Mouse (Mus musculus) hindbrain, embryonic 10.5 days (tissue): Measurements from ENCODE around the gene Stox2. TPM values are rescaled to one million over a fixed set of nuclear protein-coding genes. Genes with fewer than 3 reads are reported as not detected.
A peak's percentile ranks its signal among the peaks of the same experiment; 100 is the strongest.

Source experiments
- DNase-seq: peaks from one replicate; pipeline ENCODE4 v3.0.0-alpha.2; 2017; ENCODE audit warnings: low spot score
- H3K27ac ChIP-seq: fragments of 300-500 bp; sonication (generic); 2 replicates; pipeline ENCODE4 v1.5.1; 2016; ENCODE audit warnings: mild to moderate bottlenecking, moderate library complexity
- H3K27me3 ChIP-seq: fragments of 300-500 bp; sonication (generic); 2 replicates; pipeline ENCODE4 v1.6.1; 2016; ENCODE audit warnings: mild to moderate bottlenecking; ENCODE audit not compliant: poor library complexity, insufficient read depth, severe bottlenecking
- H3K36me3 ChIP-seq: fragments of 300-500 bp; sonication (generic); 2 replicates; pipeline ENCODE4 v1.6.1; 2016; ENCODE audit warnings: mild to moderate bottlenecking, moderate library complexity
- H3K4me1 ChIP-seq: fragments of 300-500 bp; sonication (generic); replicated peaks from 2 replicates; pipeline ENCODE4 v1.6.1; 2016; ENCODE audit warnings: mild to moderate bottlenecking
- H3K4me3 ChIP-seq: fragments of 300-500 bp; sonication (generic); 2 replicates; pipeline ENCODE4 v1.5.1; 2016; ENCODE audit warnings: mild to moderate bottlenecking, moderate library complexity
- H3K9me3 ChIP-seq: fragments of 300-500 bp; sonication (generic); 2 replicates; pipeline ENCODE4 v1.6.1; 2016; ENCODE audit warnings: mild to moderate bottlenecking, moderate library complexity
- WGBS: fragments of 180-500 bp; shearing (Covaris S2); methylation state at CpG from one replicate; pipeline ENCODE4 v1.1.7; 2016; 5-methylcytosine and 5-hydroxymethylcytosine counted together
- polyA plus RNA-seq: library from polyadenylated mRNA; unstranded; fragments of >200 nt; fragmentation: Nextera tagmentation; extraction: Ambion mirVana; gene quantifications from 2 replicates; pipeline ENCODE4 v1.2.1, GENCODE M21; 2016

Stox2 gene
- polyA plus RNA-seq, 1 experiment from 2014 or later = 23.2 TPM

DNA sequence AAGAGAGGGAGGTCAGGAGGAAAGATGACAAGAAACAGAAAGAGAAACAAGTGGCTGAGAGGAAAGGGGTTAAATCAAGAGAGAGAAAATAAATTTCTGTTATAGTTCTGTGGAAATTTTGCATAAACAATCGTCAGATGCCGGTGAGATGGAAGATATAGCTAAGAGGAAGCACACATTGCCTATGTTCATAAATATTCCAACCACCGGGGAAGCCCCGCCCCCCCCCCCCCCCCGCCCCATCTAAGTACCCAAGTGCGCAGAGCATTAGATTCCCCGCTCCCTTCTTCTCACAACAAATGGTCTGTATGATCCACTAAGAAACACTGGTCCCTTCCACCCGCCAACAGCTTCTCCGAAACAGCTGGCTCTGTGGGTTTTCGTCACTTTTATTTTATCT lies 273.3 kb downstream of the Stox2 start:
- WGBS = 89% methylated on average over 10 of the region's 10 CpGs
- H3K9me3 ChIP-seq = no peaks in the 10 kb centered on the region
- no peak for DNase-seq
- no peaks in the 10 kb centered on the region for H3K36me3 ChIP-seq
- peaks cover 2% of the 10 kb centered on the region for H3K4me1 ChIP-seq
- H3K27ac ChIP-seq = no peak overlapping the region
- H3K4me3 ChIP-seq = no peak overlapping the region
- no peaks in the 10 kb centered on the region for H3K27me3 ChIP-seq

DNA sequence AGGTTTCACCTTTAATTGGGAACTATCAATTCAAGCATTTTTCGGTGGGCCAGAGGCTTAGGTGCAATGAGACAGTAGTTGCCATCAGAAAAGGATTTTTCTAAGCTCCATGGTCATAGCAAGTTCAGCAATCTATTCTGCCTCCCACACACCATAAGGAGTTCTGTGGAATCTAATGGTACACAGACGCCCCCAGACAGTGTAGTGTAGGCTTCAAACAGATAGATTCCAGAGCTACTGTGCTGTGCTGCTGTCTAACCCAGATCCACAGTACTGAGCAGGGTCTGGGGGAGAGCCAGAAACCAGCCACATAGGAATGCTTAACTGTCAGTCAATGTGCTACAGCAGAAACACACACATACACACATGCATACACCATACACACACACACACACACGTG lies 285.5 kb downstream of the Stox2 start:
- Histone ChIP-seq H3K27me3 (no peaks in the 10 kb centered on the region), H3K36me3 (no peaks in the 10 kb centered on the region), H3K9me3 (no peaks in the 10 kb centered on the region), H3K4me3 (no peak overlapping the region), H3K4me1 (no peaks in the 10 kb centered on the region), H3K27ac (no peak overlapping the region)
- 93% methylated on average over 3 of the region's 3 CpGs for WGBS
- no peak for DNase-seq

DNA sequence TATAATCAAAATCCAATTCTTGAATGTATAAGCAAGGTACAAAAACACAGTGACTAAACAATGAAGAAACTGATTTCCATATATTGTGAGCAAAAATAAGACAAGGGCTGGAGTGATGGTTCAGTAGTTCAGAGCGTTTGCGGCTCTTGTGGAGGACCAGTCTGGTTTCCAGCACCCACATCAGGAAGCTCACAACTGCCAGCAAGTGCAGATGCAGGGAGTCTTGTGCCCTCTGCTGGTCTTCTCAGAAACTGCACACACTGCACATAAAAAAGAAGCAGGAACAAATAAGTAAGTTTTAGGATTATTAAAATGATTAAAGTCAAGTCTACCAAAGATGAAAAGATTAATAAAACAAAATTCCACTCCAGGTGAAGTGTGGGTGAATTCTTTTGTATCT lies 291.6 kb downstream of the Stox2 start:
- H3K27ac ChIP-seq = no peak overlapping the region
- no peak for DNase-seq
- 94% methylated on average over 2 of the region's 2 CpGs for WGBS
- H3K27me3 ChIP-seq = no peaks in the 10 kb centered on the region
- no peaks in the 10 kb centered on the region for H3K4me1 ChIP-seq
- peaks cover 27% of the 10 kb centered on the region for H3K9me3 ChIP-seq
- no peak overlapping the region for H3K4me3 ChIP-seq
- H3K36me3 ChIP-seq = peaks cover 27% of the 10 kb centered on the region

DNA sequence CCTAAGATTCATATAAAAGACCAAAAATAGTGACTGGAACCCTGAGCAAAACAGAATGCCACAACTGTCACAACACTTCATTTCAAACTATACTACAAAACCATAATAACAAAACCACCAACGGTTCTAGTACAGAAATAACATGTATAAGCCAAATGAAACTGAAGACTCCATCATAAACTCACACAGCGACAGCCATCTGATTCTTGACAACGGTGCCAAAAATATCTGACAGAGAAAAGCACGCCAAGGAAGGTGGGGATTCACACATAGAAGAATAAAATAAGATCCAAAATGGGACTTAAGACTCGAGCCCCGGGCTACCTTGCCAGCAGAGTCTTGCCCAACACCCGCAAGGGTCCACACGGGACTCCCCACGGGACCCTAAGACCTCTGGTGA lies 300.9 kb downstream of the Stox2 start:
- Histone ChIP-seq H3K36me3 (no peaks in the 10 kb centered on the region), H3K27ac (no peak overlapping the region), H3K9me3 (peaks cover 7% of the 10 kb centered on the region), H3K4me3 (no peak overlapping the region), H3K27me3 (no peaks in the 10 kb centered on the region), H3K4me1 (no peaks in the 10 kb centered on the region)
- DNase-seq = no peak
- WGBS = 95% methylated on average over 9 of the region's 9 CpGs

DNA sequence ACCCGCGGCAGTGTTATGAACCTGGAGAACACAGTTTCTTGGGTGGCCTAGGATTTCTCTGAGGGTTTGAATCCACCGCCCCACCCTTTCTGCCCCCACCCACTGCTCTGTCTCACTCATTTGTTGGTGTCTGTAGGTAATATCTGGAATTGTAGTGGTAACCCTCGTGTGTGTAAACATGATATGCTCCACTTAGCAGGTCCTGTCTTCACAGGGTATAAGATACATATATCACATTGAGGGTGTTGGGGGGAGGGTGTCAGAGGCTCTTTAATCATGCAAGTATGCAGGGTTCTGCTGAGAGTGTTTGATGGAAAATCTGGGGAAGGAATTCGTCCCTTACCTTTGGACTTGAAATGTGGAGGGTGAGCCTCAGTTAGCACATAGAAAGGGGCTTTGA lies 310.1 kb downstream of the Stox2 start:
- H3K4me3 ChIP-seq = peak overlapping the region; percentile 30; the same call in 1 of the 2 replicates
- WGBS = 39% methylated on average over 5 of the region's 5 CpGs

DNA sequence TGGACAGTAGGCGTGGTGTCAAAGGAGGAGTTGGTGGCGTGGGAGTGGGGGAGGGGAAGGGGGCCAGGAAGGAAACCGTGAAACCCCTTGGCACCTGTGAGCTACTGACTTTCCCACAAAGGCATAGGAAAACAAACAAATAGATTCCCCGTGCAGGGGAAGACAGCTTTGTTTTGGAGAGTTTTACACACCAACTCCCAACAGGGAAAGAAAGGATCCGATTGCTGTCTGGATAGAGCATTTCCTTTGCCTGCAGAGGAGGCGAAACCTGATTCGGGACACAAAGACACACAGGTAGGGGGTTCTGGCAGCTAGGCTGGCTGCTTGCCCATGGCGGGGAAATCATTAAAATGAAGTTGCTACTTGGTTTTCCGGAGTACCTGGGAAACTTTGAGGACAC lies 310.6 kb downstream of the Stox2 start:
- peak overlapping the region; percentile 30 for H3K4me3 ChIP-seq
- no peaks in the 10 kb centered on the region for H3K9me3 ChIP-seq
- H3K36me3 ChIP-seq = no peaks in the 10 kb centered on the region
- H3K27ac ChIP-seq = no peak overlapping the region
- peaks cover 16% of the 10 kb centered on the region for H3K4me1 ChIP-seq
- WGBS = 18% methylated on average over 9 of the region's 9 CpGs
- DNase-seq = peak; percentile 14
- no peaks in the 10 kb centered on the region for H3K27me3 ChIP-seq

More for the DNA sequence above, 310.1 kb downstream of the Stox2 start:
- peaks cover 16% of the 10 kb centered on the region for H3K4me1 ChIP-seq
- H3K9me3 ChIP-seq = no peaks in the 10 kb centered on the region
- H3K36me3 ChIP-seq = no peaks in the 10 kb centered on the region
- no peak overlapping the region for H3K27ac ChIP-seq
- H3K27me3 ChIP-seq = no peaks in the 10 kb centered on the region
- no peak for DNase-seq

DNA sequence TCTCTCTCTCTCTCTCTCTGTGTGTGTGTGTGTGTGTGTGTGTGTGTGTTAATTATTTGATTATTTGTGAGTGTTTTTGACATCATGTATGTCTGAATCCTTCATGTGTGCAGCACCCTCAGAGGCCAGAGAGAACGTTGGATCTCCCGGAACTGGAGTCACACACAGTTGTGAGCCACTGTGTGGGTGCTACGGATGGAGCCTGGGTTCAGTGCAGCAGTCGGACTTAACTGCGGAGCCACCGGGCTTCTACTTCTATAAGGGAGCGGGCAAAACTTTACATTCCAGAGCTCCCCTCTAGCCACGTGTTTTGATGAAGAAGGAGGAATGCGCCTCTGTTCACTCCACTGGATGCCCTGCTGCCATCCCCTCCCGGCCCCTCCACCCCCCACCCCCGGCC lies 311.4 kb downstream of the Stox2 start:
- peak; percentile 10 for DNase-seq
- no peak overlapping the region for H3K27ac ChIP-seq

DNA sequence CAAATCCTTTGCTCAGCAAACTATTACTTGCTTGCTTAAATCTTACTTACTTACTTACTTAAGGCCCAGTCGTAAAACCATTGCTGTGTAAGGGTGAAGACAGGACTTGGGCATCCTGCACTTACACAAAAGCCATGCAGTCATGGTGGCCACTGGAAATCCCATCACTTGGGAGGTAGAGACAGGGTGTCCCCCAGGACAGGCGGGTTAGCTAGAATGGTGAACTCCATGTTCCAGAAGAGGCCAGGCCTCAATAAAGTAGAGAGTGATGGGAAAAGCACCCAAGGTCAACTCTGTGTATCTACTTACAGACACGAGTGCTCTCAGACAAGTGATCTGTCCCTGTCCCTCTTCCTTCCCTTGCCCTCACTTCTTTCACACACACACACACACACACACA lies 312.8 kb downstream of the Stox2 start:
- Histone ChIP-seq H3K36me3 (no peaks in the 10 kb centered on the region), H3K9me3 (no peaks in the 10 kb centered on the region), H3K27me3 (no peaks in the 10 kb centered on the region), H3K4me1 (peaks cover 16% of the 10 kb centered on the region), H3K4me3 (no peak overlapping the region), H3K27ac (no peak overlapping the region)
- no peak for DNase-seq
- WGBS = 90% methylated on average over 3 of the region's 3 CpGs

More for the DNA sequence above, 311.4 kb downstream of the Stox2 start:
- 38% methylated on average over 11 of the region's 11 CpGs for WGBS
- H3K9me3 ChIP-seq = no peaks in the 10 kb centered on the region
- no peak overlapping the region for H3K4me3 ChIP-seq
- H3K4me1 ChIP-seq = peaks cover 16% of the 10 kb centered on the region
- H3K36me3 ChIP-seq = no peaks in the 10 kb centered on the region
- H3K27me3 ChIP-seq = no peaks in the 10 kb centered on the region

Other genes with a start within 250 kb of the Stox2 start
- 34.7 and 39.0 TPM in 2 replicates for gene Trappc11, start 87.1 kb upstream of the Stox2 start, polyA plus RNA-seq
- gene Rwdd4a, start 87.3 kb upstream of the Stox2 start, polyA plus RNA-seq = 43.8 and 48.6 TPM in 2 replicates
- 11.4 and 11.7 TPM in 2 replicates for gene Ing2, start 229.2 kb upstream of the Stox2 start, polyA plus RNA-seq